Mouse (Mus musculus) common myeloid progenitor, adult 5-6 weeks (primary cell): ENCODE results near the gene Rap1b. TPM values are rescaled to one million over a fixed set of nuclear protein-coding genes. Genes with fewer than 3 reads are reported as not detected.

Experiments
- total RNA-seq: library from RNA; stranded (forward); fragments of 200-1000, 187-1606 nt; gene quantifications from 2 replicates; pipeline ENCODE4 v1.2.3, GENCODE M21; 2017

The Rap1b gene
- total RNA-seq, 1 experiment from 2014 or later = 152 TPM

Other genes starting within 250 kb of the Rap1b start
- 0.14 TPM in 1 of 2 replicates, not detected in the other for gene Cpm, start 216.5 kb downstream of the Rap1b start, total RNA-seq
- gene Mdm2, start 135.3 kb downstream of the Rap1b start, total RNA-seq = 67.0 and 76.1 TPM in 2 replicates
- gene Slc35e3, start 99.7 kb downstream of the Rap1b start, total RNA-seq = 8.1 and 8.7 TPM in 2 replicates
- 126 and 151 TPM in 2 replicates for gene Nup107, start 53.3 kb downstream of the Rap1b start, total RNA-seq